Comparison of ENCODE assay signal across 20 mouse cellular contexts in the genomic region with DNA sequence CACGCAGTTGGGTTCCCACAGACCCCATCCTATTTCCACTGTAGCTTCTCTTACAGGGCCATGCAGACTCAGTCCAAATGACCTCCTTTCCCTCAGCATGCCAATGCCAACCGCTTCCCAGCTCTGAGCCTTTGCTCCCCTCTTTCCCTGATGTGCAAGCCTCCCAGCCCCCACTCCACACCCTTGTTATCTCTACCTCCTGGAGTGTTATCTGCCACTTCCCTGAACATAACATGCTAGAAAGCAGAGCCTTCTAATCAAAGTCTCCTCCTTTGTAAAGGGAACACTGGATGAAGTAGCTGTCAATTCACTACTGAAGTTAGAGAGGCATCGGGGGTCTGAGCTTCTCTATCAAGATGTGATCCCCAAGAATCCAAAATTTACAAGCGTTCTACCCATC. TPM values are rescaled to one million over a fixed set of nuclear protein-coding genes. Genes with fewer than 3 reads are reported as not detected.
DNase-seq lines count a peak whose midpoint lies in the region; ATAC-seq lines count a peak whose summit lies in the region.
"Had no signal": no experiment of that assay in that cellular context is flagged by ENCODE, and none has a peak within 500 bp of the region (broad histone marks: within the 10 kb centered on the region; RNA-seq: fewer than 3 reads in every experiment).

No protein-coding gene starts in this region.

- DNase-seq in heart, adult 8-10 months (ENCODE audit: low spot score), result no peak
- DNase-seq in midbrain, embryonic 11.5 days (ENCODE audit: low spot score, missing footprints), result no peak
- DNase-seq: adrenal gland, adult 2 months; adrenal gland, postnatal 25 days; cerebellum, adult 18-20 months; cerebellum, adult 9-11 months; cerebellum, postnatal 36 days; gastrocnemius, postnatal 10 days; heart, adult 18-20 months; heart, postnatal 4 days had no signal

- H3K4me1 ChIP-seq in heart, embryonic 11.5 days (ENCODE audit: control insufficient read depth, insufficient read depth, low read length), result peaks cover 49% of the 10 kb centered on the region
- peaks cover 24% of the 10 kb centered on the region for H3K4me1 ChIP-seq in midbrain, embryonic 15.5 days
- no peaks in the 10 kb centered on the region; the same call in 1 of the 2 replicates for H3K4me1 ChIP-seq in midbrain, embryonic 11.5 days (ENCODE audit: control insufficient read depth, insufficient read depth, low read length)
- peaks cover 27% of the 10 kb centered on the region for H3K4me1 ChIP-seq in intestine, embryonic 16.5 days (ENCODE audit: control insufficient read depth, insufficient read depth, low read length)
- H3K4me1 ChIP-seq in forebrain, embryonic 15.5 days, result peaks cover 8% of the 10 kb centered on the region; the same call in 1 of the 2 replicates

- H3K27me3 ChIP-seq in heart, embryonic 11.5 days (ENCODE audit: control insufficient read depth, insufficient read depth, low read length), result no peaks in the 10 kb centered on the region
- no peaks in the 10 kb centered on the region for H3K27me3 ChIP-seq in midbrain, embryonic 15.5 days (replicated peaks)
- H3K27me3 ChIP-seq in midbrain, embryonic 11.5 days (ENCODE audit: control insufficient read depth, insufficient read depth, low read length), result no peaks in the 10 kb centered on the region
- H3K27me3 ChIP-seq in intestine, embryonic 16.5 days (replicated peaks; ENCODE audit: control insufficient read depth, insufficient read depth, low read length), result no peaks in the 10 kb centered on the region
- H3K27me3 ChIP-seq in forebrain, embryonic 15.5 days, result no peaks in the 10 kb centered on the region
- H3K27me3 ChIP-seq: CH12.LX; embryonic facial prominence, embryonic 13.5 days; forebrain, embryonic 12.5 days; hindbrain, embryonic 12.5 days had no signal

- H3K36me3 ChIP-seq in heart, embryonic 11.5 days (ENCODE audit: control insufficient read depth, insufficient read depth, low read length), result no peaks in the 10 kb centered on the region
- no peaks in the 10 kb centered on the region for H3K36me3 ChIP-seq in midbrain, embryonic 15.5 days (replicated peaks)
- no peaks in the 10 kb centered on the region for H3K36me3 ChIP-seq in midbrain, embryonic 11.5 days (ENCODE audit: control insufficient read depth, insufficient read depth, low read length)
- no peaks in the 10 kb centered on the region for H3K36me3 ChIP-seq in intestine, embryonic 16.5 days (ENCODE audit: control insufficient read depth, insufficient read depth, low read length)
- no peaks in the 10 kb centered on the region for H3K36me3 ChIP-seq in forebrain, embryonic 15.5 days
- H3K36me3 ChIP-seq: embryonic facial prominence, embryonic 13.5 days; forebrain, embryonic 12.5 days; hindbrain, embryonic 12.5 days had no signal

- H3K9me3 ChIP-seq in heart, embryonic 11.5 days (replicated peaks; ENCODE audit: control insufficient read depth, low read length), result no peaks in the 10 kb centered on the region
- no peaks in the 10 kb centered on the region for H3K9me3 ChIP-seq in midbrain, embryonic 15.5 days
- H3K9me3 ChIP-seq in midbrain, embryonic 11.5 days (ENCODE audit: control insufficient read depth, low read length), result no peaks in the 10 kb centered on the region
- no peaks in the 10 kb centered on the region for H3K9me3 ChIP-seq in intestine, embryonic 16.5 days (ENCODE audit: control insufficient read depth, low read length)
- no peaks in the 10 kb centered on the region for H3K9me3 ChIP-seq in forebrain, embryonic 15.5 days
- H3K9me3 ChIP-seq: embryonic facial prominence, embryonic 13.5 days; forebrain, embryonic 12.5 days; hindbrain, embryonic 12.5 days had no signal

- H3K4me2 ChIP-seq in heart, embryonic 11.5 days, result peak overlapping the region; percentile 15
- H3K4me2 ChIP-seq in midbrain, embryonic 15.5 days, result no peak overlapping the region
- H3K4me2 ChIP-seq in midbrain, embryonic 11.5 days, result no peak overlapping the region
- no peak overlapping the region for H3K4me2 ChIP-seq in intestine, embryonic 16.5 days (ENCODE audit: low read depth, low read length)
- H3K4me2 ChIP-seq in forebrain, embryonic 15.5 days (replicated peaks), result no peak overlapping the region
- H3K4me2 ChIP-seq: embryonic facial prominence, embryonic 13.5 days; forebrain, embryonic 12.5 days; hindbrain, embryonic 12.5 days had no signal

- no peak for ATAC-seq in heart, embryonic 11.5 days (replicated peaks; ENCODE audit: insufficient number of reproducible peaks, low FRiP score, low TSS enrichment)
- ATAC-seq in midbrain, embryonic 15.5 days (replicated peaks), result 0 out of 2 replicates have a peak, but pooled peaks have one; percentile 9
- no peak for ATAC-seq in midbrain, embryonic 11.5 days (ENCODE audit: low FRiP score)
- ATAC-seq in intestine, embryonic 16.5 days, result peak; percentile 52
- no peak for ATAC-seq in forebrain, embryonic 15.5 days (replicated peaks)
- ATAC-seq: hindbrain, embryonic 16.5 days; inflammation-experienced regulatory T-cells, adult 6 months had no signal

- H3K4me3 ChIP-seq in heart, embryonic 11.5 days (ENCODE audit: low read depth, low read length), result no peak overlapping the region
- H3K4me3 ChIP-seq in midbrain, embryonic 15.5 days, result no peak overlapping the region
- H3K4me3 ChIP-seq in midbrain, embryonic 11.5 days (ENCODE audit: low read depth, low read length), result no peak overlapping the region
- H3K4me3 ChIP-seq in intestine, embryonic 16.5 days (ENCODE audit: low read length), result no peak overlapping the region
- no peak overlapping the region for H3K4me3 ChIP-seq in forebrain, embryonic 15.5 days
- H3K4me3 ChIP-seq: embryonic facial prominence, embryonic 13.5 days; forebrain, embryonic 12.5 days; hindbrain, embryonic 12.5 days had no signal

- H3K9ac ChIP-seq in heart, embryonic 11.5 days (ENCODE audit: low read depth, low read length), result no peak overlapping the region
- no peak overlapping the region for H3K9ac ChIP-seq in midbrain, embryonic 15.5 days
- H3K9ac ChIP-seq in midbrain, embryonic 11.5 days (ENCODE audit: low read length), result no peak overlapping the region
- no peak overlapping the region for H3K9ac ChIP-seq in intestine, embryonic 16.5 days (ENCODE audit: low read depth, low read length)
- H3K9ac ChIP-seq in forebrain, embryonic 15.5 days (replicated peaks), result no peak overlapping the region
- H3K9ac ChIP-seq: embryonic facial prominence, embryonic 13.5 days; forebrain, embryonic 12.5 days; hindbrain, embryonic 12.5 days had no signal

- WGBS in heart, embryonic 11.5 days (ENCODE audit: insufficient replicate concordance), result 28% methylated on average over 4 of the region's 4 CpGs
- WGBS in midbrain, embryonic 15.5 days, result 68% methylated on average over 4 of the region's 4 CpGs
- 76% methylated on average over 4 of the region's 4 CpGs for WGBS in midbrain, embryonic 11.5 days
- WGBS in intestine, embryonic 16.5 days, result 56% methylated on average over 4 of the region's 4 CpGs
- WGBS in forebrain, embryonic 15.5 days, result 86% methylated on average over 4 of the region's 4 CpGs

- 0 out of 2 replicates have a peak overlapping the region, but pooled peaks have one; percentile 4 for H3K27ac ChIP-seq in heart, embryonic 11.5 days (ENCODE audit: low read depth, low read length)
- no peak overlapping the region for H3K27ac ChIP-seq in midbrain, embryonic 15.5 days
- H3K27ac ChIP-seq in midbrain, embryonic 11.5 days (ENCODE audit: low read depth, low read length), result no peak overlapping the region
- H3K27ac ChIP-seq in intestine, embryonic 16.5 days (ENCODE audit: low read length), result no peak overlapping the region
- H3K27ac ChIP-seq in forebrain, embryonic 15.5 days (replicated peaks), result no peak overlapping the region
- H3K27ac ChIP-seq: embryonic facial prominence, embryonic 13.5 days; forebrain, embryonic 12.5 days; hindbrain, embryonic 12.5 days had no signal

RNA-seq across cellular contexts. Expression of a gene that starts 32.2 kb away (rescaled TPM):
- 14.3 and 15.7 TPM in 2 replicates for polyA plus RNA-seq in heart, embryonic 11.5 days (2014; fragmentation: Nextera tagmentation; extraction: Ambion mirVana)
- total RNA-seq in heart, adult 8-10 months (2022), result 10 to 100 TPM; 29.5 to 34.9 (median 30.3) TPM
- polyA plus RNA-seq in midbrain, embryonic 15.5 days (2015; fragmentation: Nextera tagmentation; extraction: Ambion mirVana), result 38.5 and 44.2 TPM in 2 replicates
- polyA plus RNA-seq in midbrain, embryonic 11.5 days (2014; fragmentation: Nextera tagmentation; extraction: Ambion mirVana), result 13.2 and 17.8 TPM in 2 replicates
- polyA plus RNA-seq in intestine, embryonic 16.5 days (2015; fragmentation: Nextera tagmentation; extraction: Ambion mirVana), result 3.5 and 5.0 TPM in 2 replicates
- polyA plus RNA-seq in forebrain, embryonic 15.5 days (2015; fragmentation: Nextera tagmentation; extraction: Ambion mirVana), result 28.4 and 29.7 TPM in 2 replicates

Comparison
In these comparisons a context has a peak if more than half of its experiments do, and no peak if none do; other contexts are left out.
1. ATAC-seq: peak in midbrain, embryonic 15.5 days (single experiment) and intestine, embryonic 16.5 days (single experiment); none in heart, embryonic 11.5 days (single experiment), midbrain, embryonic 11.5 days (single experiment) and forebrain, embryonic 15.5 days (single experiment).